Mouse (Mus musculus) neural tube, embryonic 12.5 days (tissue): ENCODE data around the gene Duox2. TPM values are rescaled to one million over a fixed set of nuclear protein-coding genes. Genes with fewer than 3 reads are reported as not detected.
A peak's percentile ranks its signal among the peaks of the same experiment; 100 is the strongest.

Source experiments
- ATAC-seq: fragments of 200-750 bp; cut with Nextera tagmentation; 2 replicates; pipeline ENCODE4 v1.8.0; 2017; ENCODE audit warnings: low read depth, mild to moderate bottlenecking, moderate TSS enrichment, moderate library complexity; ENCODE audit not compliant: low FRiP score
- H3K27ac ChIP-seq: fragments of 300-500 bp; sonication (generic); 2 replicates; pipeline ENCODE4 v1.5.1; 2016
- H3K27me3 ChIP-seq: fragments of 300-500 bp; sonication (generic); replicated peaks from 2 replicates; pipeline ENCODE4 v1.6.1; 2016; ENCODE audit warnings: mild to moderate bottlenecking
- H3K36me3 ChIP-seq: fragments of 300-500 bp; sonication (generic); 2 replicates; pipeline ENCODE4 v1.6.1; 2016; ENCODE audit warnings: mild to moderate bottlenecking
- H3K4me1 ChIP-seq: fragments of 300-500 bp; sonication (generic); 2 replicates; pipeline ENCODE4 v1.6.1; 2016
- H3K4me2 ChIP-seq: fragments of 300-500 bp; sonication (generic); replicated peaks from 2 replicates; pipeline ENCODE4 v1.6.1; 2016; ENCODE audit warnings: mild to moderate bottlenecking
- H3K4me3 ChIP-seq: fragments of 300-500 bp; sonication (generic); 2 replicates; pipeline ENCODE4 v1.5.1; 2016
- H3K9ac ChIP-seq: fragments of 300-500 bp; sonication (generic); 2 replicates; pipeline ENCODE4 v1.6.1; 2016; ENCODE audit warnings: mild to moderate bottlenecking
- H3K9me3 ChIP-seq: fragments of 300-500 bp; sonication (generic); 2 replicates; pipeline ENCODE4 v1.6.1; 2016; ENCODE audit warnings: mild to moderate bottlenecking
- WGBS: fragments of 180-500 bp; shearing (Covaris S2); methylation state at CpG from one replicate; pipeline ENCODE4 v1.1.7; 2016; 5-methylcytosine and 5-hydroxymethylcytosine counted together
- polyA plus RNA-seq: library from polyadenylated mRNA; unstranded; fragments of >200 nt; fragmentation: Nextera tagmentation; extraction: Ambion mirVana; gene quantifications from 2 replicates; pipeline ENCODE4 v1.2.1, GENCODE M21; 2016

Duox2 gene
- polyA plus RNA-seq, 1 experiment from 2014 or later, result 0.04 TPM

DNA sequence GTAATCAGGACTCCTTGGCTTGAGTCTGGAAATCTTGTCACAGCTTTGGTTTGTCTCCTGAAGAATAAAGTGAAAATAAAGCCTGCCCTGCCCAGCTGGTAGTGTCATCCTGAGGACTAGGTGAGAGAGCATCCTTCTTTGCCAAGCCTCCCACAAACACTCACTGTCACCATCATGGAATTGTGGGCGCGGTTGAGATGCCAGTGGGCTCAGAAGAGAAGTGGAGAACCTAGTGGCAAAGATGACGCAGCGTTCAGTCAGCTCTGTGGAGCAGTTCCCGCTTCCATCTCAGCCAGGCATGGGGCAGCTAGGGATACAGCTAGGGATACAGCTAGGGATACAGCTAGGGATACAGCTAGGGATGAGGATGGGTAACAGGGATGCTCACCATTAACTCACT is 42.3 kb downstream of the Duox2 start:
- Histone ChIP-seq H3K4me3 (no peak overlapping the region), H3K4me1 (no peaks in the 10 kb centered on the region), H3K27me3 (no peaks in the 10 kb centered on the region), H3K9ac (no peak overlapping the region), H3K36me3 (no peaks in the 10 kb centered on the region), H3K27ac (no peak overlapping the region), H3K9me3 (no peaks in the 10 kb centered on the region), H3K4me2 (no peak overlapping the region)
- ATAC-seq, result no peak
- 93% methylated on average over 5 of the region's 5 CpGs for WGBS

DNA sequence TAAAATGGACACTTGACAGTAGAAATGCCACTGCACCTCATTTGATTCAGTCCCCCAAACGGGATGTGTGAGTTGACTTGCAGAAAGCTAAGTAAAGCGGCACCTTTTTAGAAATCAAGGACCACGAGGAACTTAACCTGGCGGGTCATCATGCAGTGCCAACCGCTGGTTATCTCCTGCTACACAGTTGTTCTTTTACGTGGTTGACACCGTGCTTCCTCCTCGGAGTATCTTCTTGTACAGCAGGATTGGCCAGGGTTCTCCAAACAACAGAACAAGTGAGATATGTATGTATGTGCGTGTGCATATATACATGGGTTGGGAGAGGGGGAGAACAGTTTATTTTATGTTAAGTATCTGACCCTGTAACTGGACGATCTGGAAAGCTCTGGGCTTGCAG is 50.5 kb downstream of the Duox2 start:
- no peaks in the 10 kb centered on the region for H3K27me3 ChIP-seq
- 91% methylated on average over 10 of the region's 10 CpGs for WGBS

DNA sequence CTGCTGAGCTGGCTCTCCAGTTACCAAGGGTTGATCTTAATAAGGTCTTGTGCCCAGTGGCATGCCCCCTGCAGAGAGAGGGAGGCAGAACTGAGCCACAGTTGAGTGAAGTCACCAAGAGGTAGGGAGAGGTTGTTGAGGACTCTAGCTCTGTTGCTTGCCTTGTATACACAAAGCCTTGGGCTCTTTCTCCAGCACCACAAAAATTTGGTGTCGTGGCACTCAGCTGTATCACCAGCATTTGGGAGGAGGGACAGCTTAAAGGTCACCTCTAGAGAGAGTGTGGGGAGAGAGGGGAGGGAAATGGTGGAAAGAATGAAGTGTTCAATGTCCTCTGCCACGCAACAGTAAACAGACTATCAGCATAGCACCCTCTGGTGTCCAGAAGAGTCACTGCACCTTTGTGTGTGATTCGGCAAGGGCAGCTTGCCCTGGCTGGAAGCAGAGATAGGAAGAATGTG is 54.5 kb downstream of the Duox2 start:
- ATAC-seq, result peak; percentile 80
- Histone ChIP-seq H3K27ac (no peak overlapping the region), H3K9ac (no peak overlapping the region), H3K4me3 (no peak overlapping the region), H3K4me2 (no peak overlapping the region), H3K36me3 (no peaks in the 10 kb centered on the region), H3K27me3 (no peaks in the 10 kb centered on the region), H3K4me1 (no peaks in the 10 kb centered on the region), H3K9me3 (no peaks in the 10 kb centered on the region)
- WGBS, result 5% methylated on average over 3 of the region's 3 CpGs

More for the DNA sequence above, 50.5 kb downstream of the Duox2 start:
- H3K27ac ChIP-seq, result no peak overlapping the region
- H3K9me3 ChIP-seq, result no peaks in the 10 kb centered on the region
- H3K9ac ChIP-seq, result no peak overlapping the region
- no peak for ATAC-seq
- no peak overlapping the region for H3K4me3 ChIP-seq
- H3K4me1 ChIP-seq, result no peaks in the 10 kb centered on the region
- H3K4me2 ChIP-seq, result no peak overlapping the region
- H3K36me3 ChIP-seq, result no peaks in the 10 kb centered on the region

DNA sequence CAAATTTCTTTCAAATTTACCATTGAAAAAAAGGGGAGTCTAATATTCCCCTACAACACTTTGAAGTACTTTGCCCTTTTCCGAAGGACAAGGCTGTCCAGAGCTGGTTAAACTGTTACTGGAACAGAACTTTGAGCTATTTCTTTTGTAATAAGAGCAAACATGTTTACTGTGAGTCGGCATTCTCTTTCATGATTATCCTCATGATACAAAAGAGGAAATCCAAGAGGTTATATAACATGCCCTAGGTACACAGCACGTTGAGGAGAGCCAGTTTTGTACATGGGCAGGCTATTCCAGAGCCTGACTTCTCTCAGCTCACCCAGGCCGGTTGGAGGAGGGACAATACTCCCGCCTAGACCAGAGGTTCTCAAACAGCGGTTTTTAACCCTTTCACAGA is 56.3 kb downstream of the Duox2 start:
- WGBS, result 78% methylated on average over 6 of the region's 6 CpGs

DNA sequence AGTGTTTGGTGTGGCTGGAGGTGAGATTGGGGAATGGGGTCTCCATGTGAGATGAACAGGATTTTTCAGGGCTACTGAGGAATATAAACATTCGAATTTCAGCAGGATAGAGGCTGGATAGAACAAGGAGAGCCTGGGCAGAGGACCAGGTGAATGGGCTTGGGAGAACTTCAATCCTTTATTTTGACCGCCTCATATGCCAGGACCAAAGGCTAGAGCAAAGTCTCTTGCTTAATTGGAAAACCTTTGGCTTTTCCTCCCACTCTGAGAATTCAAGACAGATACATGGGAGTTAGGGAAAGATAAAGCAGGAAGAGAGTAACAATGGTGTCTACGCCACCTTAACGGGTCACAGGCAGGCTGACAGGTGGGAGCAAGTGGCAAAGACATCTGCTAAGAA is 57.0 kb downstream of the Duox2 start:
- no peak overlapping the region for H3K9ac ChIP-seq
- WGBS, result 85% methylated on average over 4 of the region's 4 CpGs
- H3K36me3 ChIP-seq, result no peaks in the 10 kb centered on the region
- H3K9me3 ChIP-seq, result no peaks in the 10 kb centered on the region
- no peak overlapping the region for H3K27ac ChIP-seq
- H3K27me3 ChIP-seq, result no peaks in the 10 kb centered on the region
- no peak overlapping the region for H3K4me3 ChIP-seq
- H3K4me2 ChIP-seq, result no peak overlapping the region
- no peaks in the 10 kb centered on the region for H3K4me1 ChIP-seq
- no peak for ATAC-seq

More for the DNA sequence above, 56.3 kb downstream of the Duox2 start:
- Histone ChIP-seq H3K4me1 (no peaks in the 10 kb centered on the region), H3K4me2 (no peak overlapping the region), H3K9me3 (no peaks in the 10 kb centered on the region), H3K9ac (no peak overlapping the region), H3K27ac (no peak overlapping the region), H3K4me3 (no peak overlapping the region), H3K36me3 (no peaks in the 10 kb centered on the region), H3K27me3 (no peaks in the 10 kb centered on the region)
- ATAC-seq, result no peak

DNA sequence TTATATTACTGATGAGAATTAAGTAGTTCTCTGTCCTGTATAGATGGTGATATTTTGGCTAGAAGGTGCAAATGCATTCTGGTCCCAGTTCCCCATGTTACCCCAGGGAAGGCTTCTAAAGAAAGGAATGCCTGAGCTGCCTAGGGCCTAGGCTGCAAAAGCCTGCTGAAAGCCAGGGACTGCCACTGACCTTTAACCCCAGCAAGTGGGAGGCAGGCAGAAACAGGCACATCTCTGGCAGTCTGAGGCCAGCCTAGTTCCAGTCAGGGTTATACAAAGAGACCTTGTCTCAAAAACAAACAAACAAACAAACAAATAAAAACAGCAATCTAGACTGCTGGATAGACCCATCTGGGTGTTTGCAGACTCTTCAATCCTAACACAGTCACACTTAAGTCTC is 57.5 kb downstream of the Duox2 start:
- ATAC-seq, result no peak
- Histone ChIP-seq H3K9ac (no peak overlapping the region), H3K9me3 (no peaks in the 10 kb centered on the region), H3K36me3 (no peaks in the 10 kb centered on the region), H3K4me2 (no peak overlapping the region), H3K27ac (no peak overlapping the region), H3K4me3 (no peak overlapping the region), H3K4me1 (no peaks in the 10 kb centered on the region), H3K27me3 (no peaks in the 10 kb centered on the region)

DNA sequence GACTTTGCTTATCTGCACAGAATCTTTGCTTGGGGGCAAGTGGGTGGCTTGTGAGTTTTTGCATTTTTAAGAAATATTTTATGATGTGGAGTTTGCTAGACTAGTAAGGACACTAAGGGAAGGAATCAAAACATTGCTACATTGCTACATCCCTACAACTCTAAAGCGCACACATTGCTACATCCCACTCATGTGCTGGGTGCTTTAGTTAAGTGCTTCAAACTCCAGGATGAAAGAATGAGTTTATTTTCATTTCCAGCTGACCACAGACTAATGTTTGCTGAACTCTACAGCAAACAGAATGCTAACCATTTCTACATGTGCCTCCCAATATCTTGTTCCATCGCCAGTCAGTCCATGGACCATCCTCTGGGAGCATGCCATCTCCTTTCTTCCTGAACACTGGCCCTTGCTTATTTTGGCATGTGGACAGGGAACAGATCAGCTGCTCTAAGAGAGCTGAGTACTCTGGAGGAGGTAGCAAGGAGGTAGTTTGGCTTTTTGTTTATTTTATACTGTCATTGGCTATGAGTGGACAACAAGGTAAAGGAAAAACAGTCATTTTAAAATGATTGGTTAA is 60.3 kb downstream of the Duox2 start:
- Histone ChIP-seq H3K36me3 (no peaks in the 10 kb centered on the region), H3K4me1 (0 out of 2 replicates have a peak, but pooled peaks cover 5% of the 10 kb centered on the region), H3K27me3 (no peaks in the 10 kb centered on the region), H3K9me3 (no peaks in the 10 kb centered on the region), H3K4me2 (no peak overlapping the region), H3K27ac (no peak overlapping the region), H3K9ac (no peak overlapping the region), H3K4me3 (no peak overlapping the region)
- ATAC-seq, result no peak
- 94% methylated on average over 2 of the region's 2 CpGs for WGBS

DNA sequence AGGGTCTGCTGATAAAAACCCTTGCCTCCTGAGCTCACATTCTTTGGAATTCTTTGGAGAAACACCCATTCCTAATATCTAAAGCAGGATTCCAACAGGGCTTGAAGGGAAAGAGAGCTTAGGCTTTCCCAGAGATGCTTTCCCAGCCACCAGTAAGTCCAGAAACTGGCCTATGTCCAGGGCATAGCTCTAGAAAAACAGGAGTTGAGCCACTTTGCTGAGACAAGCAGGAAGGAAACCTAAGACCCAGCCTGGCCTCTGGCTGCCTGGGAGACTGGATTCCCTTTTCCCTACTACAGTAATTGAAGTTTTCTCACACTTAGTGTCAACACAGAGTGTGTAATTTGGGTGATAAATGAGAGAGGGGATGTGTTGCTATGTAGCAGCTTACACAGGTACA is 61.9 kb downstream of the Duox2 start:
- Histone ChIP-seq H3K9me3 (no peaks in the 10 kb centered on the region), H3K4me3 (no peak overlapping the region), H3K9ac (no peak overlapping the region), H3K36me3 (no peaks in the 10 kb centered on the region), H3K4me1 (0 out of 2 replicates have a peak, but pooled peaks cover 5% of the 10 kb centered on the region), H3K27me3 (no peaks in the 10 kb centered on the region), H3K27ac (no peak overlapping the region), H3K4me2 (no peak overlapping the region)
- no peak for ATAC-seq

DNA sequence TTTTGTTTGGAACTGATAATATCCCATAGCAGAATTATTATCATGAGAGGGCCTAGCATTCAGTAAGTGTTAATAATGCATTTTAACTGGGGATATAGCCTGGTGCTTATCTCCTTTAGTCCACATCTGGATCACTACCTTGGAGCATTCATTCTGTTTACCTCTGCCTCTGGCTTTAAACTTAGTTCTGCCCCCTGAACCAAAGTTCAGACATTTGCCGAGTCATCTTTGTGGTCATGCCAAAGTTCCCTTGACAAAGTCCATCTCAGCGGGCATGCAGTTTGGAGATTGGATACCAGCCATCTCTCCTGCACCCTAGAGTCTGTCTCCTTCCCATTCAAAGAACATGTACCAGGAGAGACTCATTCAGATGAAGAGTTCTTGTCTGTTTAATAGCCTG is 62.8 kb downstream of the Duox2 start:
- 88% methylated on average over 2 of the region's 2 CpGs for WGBS
- no peaks in the 10 kb centered on the region for H3K36me3 ChIP-seq
- H3K27ac ChIP-seq, result no peak overlapping the region
- H3K27me3 ChIP-seq, result no peaks in the 10 kb centered on the region
- H3K4me1 ChIP-seq, result 0 out of 2 replicates have a peak, but pooled peaks cover 5% of the 10 kb centered on the region
- H3K9ac ChIP-seq, result no peak overlapping the region
- ATAC-seq, result no peak
- peak overlapping the region; percentile 53 for H3K4me3 ChIP-seq
- H3K9me3 ChIP-seq, result no peaks in the 10 kb centered on the region
- peak overlapping the region; percentile 90 for H3K4me2 ChIP-seq

DNA sequence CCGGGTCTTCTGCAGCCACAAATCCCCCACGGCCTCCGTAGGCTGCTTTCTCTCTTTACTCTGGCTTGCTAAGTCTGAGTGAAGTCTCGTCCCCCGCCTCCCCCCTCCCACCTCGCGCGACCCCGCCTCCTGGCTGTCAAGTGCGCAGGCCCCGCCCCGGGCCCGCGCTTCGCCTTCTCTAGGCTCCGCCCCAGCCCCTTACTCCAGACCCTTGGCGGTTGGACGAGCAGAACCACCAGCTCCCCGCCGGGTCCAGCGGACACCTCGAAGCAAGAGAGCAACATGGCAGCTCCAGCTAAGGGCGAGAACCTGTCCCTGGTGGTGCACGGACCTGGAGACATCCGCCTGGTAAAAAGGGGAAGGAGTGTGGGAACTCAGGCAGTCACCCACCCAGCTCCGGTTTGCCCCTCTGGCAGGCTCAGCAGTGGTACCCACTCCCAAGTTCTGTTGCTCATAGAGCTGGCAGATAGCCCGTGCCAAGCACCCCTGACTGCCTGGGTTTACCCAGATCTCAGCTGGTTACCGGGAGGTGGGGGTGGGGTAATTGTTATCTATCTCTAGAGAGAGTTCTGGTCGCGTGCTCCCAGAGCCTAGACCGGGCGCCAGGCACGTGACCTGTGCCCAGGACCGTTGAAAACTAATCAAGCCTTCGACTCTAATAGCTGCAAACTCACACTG is 63.5 kb downstream of the Duox2 start, which contains the start of gene Sord:
TSS of gene Sord (plus strand) at position 139 of the 678 bp plus-strand sequence.
- no peaks in the 10 kb centered on the region for H3K9me3 ChIP-seq
- 1% methylated on average over 35 of the region's 35 CpGs for WGBS
- H3K4me2 ChIP-seq, result peak within 1 kb of the TSS; percentile 90

DNA sequence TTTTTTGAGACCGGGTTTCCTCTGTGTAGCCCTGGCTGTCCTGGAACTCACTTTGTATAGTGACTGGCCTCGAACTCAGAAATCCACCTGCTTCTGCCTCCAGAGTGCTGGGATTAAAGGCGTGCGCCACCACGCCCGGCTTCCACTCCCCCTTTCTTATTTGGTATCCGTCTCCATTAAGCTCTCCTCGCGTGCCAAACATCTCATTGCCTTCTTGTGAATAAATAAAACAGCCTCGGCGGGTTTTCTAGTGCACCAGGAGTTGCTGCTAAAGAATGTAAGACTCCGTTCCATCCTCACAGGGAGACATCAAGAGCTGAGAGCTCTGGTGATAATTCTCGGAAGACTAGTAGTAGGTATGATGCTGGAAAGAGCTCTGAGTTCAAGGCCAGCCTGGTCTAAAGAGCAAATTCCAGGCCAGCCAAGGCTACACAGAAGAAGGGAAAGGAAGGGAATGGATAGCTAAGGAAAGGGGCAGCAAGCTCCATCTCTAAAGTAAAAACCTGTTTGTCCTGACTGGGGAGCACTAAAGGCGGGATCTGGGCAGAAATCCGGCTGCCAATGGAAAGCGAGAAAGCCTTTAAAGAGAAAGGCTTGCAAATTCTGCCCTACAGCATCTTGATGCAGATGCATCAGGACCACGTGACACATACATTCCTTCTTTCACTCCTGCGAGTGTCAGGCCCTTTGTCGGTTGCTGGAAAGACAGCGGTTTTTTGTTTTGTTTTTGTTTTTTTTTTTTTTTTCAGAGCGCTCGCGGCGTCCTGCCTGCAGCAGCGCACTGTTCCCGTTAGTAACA is 64.3 kb downstream of the Duox2 start:
- 7% methylated on average over 26 of the region's 26 CpGs for WGBS
- H3K4me1 ChIP-seq, result 0 out of 2 replicates have a peak, but pooled peaks cover 5% of the 10 kb centered on the region
- ATAC-seq, result peak; percentile 33; the same call in 1 of the 2 replicates

More for the DNA sequence above, 63.5 kb downstream of the Duox2 start, which contains the start of gene Sord:
- ATAC-seq, result peak; percentile 96
- Histone ChIP-seq H3K4me1 (0 out of 2 replicates have a peak, but pooled peaks cover 5% of the 10 kb centered on the region), H3K36me3 (no peaks in the 10 kb centered on the region), H3K27ac (no peak within 1 kb of the TSS), H3K9ac (peak within 1 kb of the TSS; percentile 59), H3K27me3 (no peaks in the 10 kb centered on the region), H3K4me3 (peak within 1 kb of the TSS; percentile 53)

DNA sequence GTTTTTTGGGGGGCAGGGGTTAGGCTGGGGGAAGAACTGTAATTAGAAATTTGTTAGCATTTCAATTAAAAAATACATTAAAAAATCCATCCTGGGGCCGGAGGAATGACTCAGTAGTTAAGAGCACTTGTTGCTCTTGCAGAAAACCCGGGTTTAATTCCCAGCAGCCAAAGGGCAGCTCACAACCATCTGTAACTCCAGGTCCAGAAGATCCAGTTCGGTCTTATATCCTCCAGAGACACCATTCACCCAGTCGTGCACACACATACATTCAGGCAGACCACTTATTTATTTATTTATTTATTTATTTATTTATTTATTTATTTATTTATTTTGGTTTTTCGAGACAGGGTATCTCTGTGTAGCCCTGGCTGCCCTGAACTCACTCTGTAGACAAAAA is 64.9 kb downstream of the Duox2 start:
- 57% methylated on average over 5 of the region's 5 CpGs for WGBS
- H3K27ac ChIP-seq, result no peak overlapping the region
- ATAC-seq, result no peak
- no peaks in the 10 kb centered on the region for H3K27me3 ChIP-seq
- H3K9me3 ChIP-seq, result no peaks in the 10 kb centered on the region
- 0 out of 2 replicates have a peak, but pooled peaks cover 5% of the 10 kb centered on the region for H3K4me1 ChIP-seq
- H3K36me3 ChIP-seq, result no peaks in the 10 kb centered on the region
- H3K4me3 ChIP-seq, result no peak overlapping the region
- H3K9ac ChIP-seq, result no peak overlapping the region
- H3K4me2 ChIP-seq, result peak overlapping the region; percentile 90; the same call in 1 of the 2 replicates

More for the DNA sequence above, 64.3 kb downstream of the Duox2 start:
- Histone ChIP-seq H3K4me3 (peak overlapping the region; percentile 53), H3K27ac (no peak overlapping the region), H3K9me3 (no peaks in the 10 kb centered on the region), H3K27me3 (no peaks in the 10 kb centered on the region), H3K36me3 (no peaks in the 10 kb centered on the region), H3K4me2 (peak overlapping the region; percentile 90), H3K9ac (peak overlapping the region; percentile 59)
